Mouse (Mus musculus) forebrain, embryonic 14.5 days (tissue): Measurements from ENCODE around the gene Prune1. TPM values are rescaled to one million over a fixed set of nuclear protein-coding genes. Genes with fewer than 3 reads are reported as not detected.
A peak's percentile ranks its signal among the peaks of the same experiment; 100 is the strongest.

Source experiments
- ATAC-seq: fragments of 200-750 bp; cut with Nextera tagmentation; 2 replicates; pipeline ENCODE4 v1.8.0; 2017; ENCODE audit warnings: mild to moderate bottlenecking, moderate library complexity
- DNase-seq: peaks from one replicate; pipeline ENCODE4 v3.0.0-alpha.2; 2015; ENCODE audit warnings: low spot score
- H3K27ac ChIP-seq: fragments of 300-500 bp; sonication (generic); 2 replicates; pipeline ENCODE4 v1.5.1; 2014; ENCODE audit warnings: low read depth, mild to moderate bottlenecking, control low read depth, low read length, moderate library complexity
- H3K27me3 ChIP-seq: fragments of 300-500 bp; sonication (generic); replicated peaks from 2 replicates; pipeline ENCODE4 v1.6.1; 2014; ENCODE audit warnings: low read length, control low read depth, mixed read lengths; ENCODE audit not compliant: control insufficient read depth, insufficient read depth
- H3K36me3 ChIP-seq: fragments of 300-500 bp; sonication (generic); 2 replicates; pipeline ENCODE4 v1.6.1; 2014; ENCODE audit warnings: low read length, control low read depth; ENCODE audit not compliant: control insufficient read depth, insufficient read depth
- H3K4me1 ChIP-seq: fragments of 300-500 bp; sonication (generic); 2 replicates; pipeline ENCODE4 v1.6.1; 2014; ENCODE audit warnings: antibody characterized with exemption, low read length, control low read depth; ENCODE audit not compliant: control insufficient read depth, insufficient read depth
- H3K4me2 ChIP-seq: fragments of 300-500 bp; sonication (generic); 2 replicates; pipeline ENCODE4 v1.6.1; 2014; ENCODE audit warnings: mild to moderate bottlenecking, control low read depth, low read length
- H3K4me3 ChIP-seq: fragments of 300-500 bp; sonication (generic); 2 replicates; pipeline ENCODE4 v1.5.1; 2014; ENCODE audit warnings: low read depth, low read length, control low read depth
- H3K9ac ChIP-seq: fragments of 300-500 bp; sonication (generic); 2 replicates; pipeline ENCODE4 v1.6.1; 2014; ENCODE audit warnings: mild to moderate bottlenecking, low read length, control low read depth, moderate library complexity
- H3K9me3 ChIP-seq: fragments of 300-500 bp; sonication (generic); replicated peaks from 2 replicates; pipeline ENCODE4 v1.6.1; 2016; ENCODE audit warnings: low read length, control low read depth, mixed read lengths; ENCODE audit not compliant: control insufficient read depth
- WGBS: fragments of 180-500 bp; shearing (Covaris S2); extraction: QIAGEN DNeasy Blood & Tissue Kit; methylation state at CpG from one replicate; pipeline ENCODE4 v1.1.7; 2014; 5-methylcytosine and 5-hydroxymethylcytosine counted together
- polyA plus RNA-seq: library from polyadenylated mRNA; unstranded; fragments of >200 nt; fragmentation: Nextera tagmentation; extraction: Ambion mirVana; gene quantifications from 2 replicates; pipeline ENCODE4 v1.2.1, GENCODE M21; 2014

The Prune1 gene
- 40.7 and 42.7 TPM in 2 replicates for polyA plus RNA-seq

GRCm38 (mm10) chr3:95281216-95282126 is at the start of gene Prune1, which contains the start of gene Mindy1:
TSS of gene Prune1 (minus strand) at chr3:95282076.
TSS of gene Mindy1 (plus strand) at chr3:95281345.
- H3K9ac ChIP-seq, result peak within 1 kb of the TSS; percentile 87
- H3K27me3 ChIP-seq, result no peaks in the 10 kb centered on the region
- WGBS, result under 1% methylated on average over 53 of the region's 53 CpGs
- DNase-seq (peak; percentile 99), ATAC-seq (peak; percentile 94)
- H3K4me2 ChIP-seq, result peak within 1 kb of the TSS; percentile 63
- peak within 1 kb of the TSS; percentile 67 for H3K4me3 ChIP-seq
- H3K27ac ChIP-seq, result peak within 1 kb of the TSS; percentile 95
- H3K36me3 ChIP-seq, result 0 out of 2 replicates have a peak, but pooled peaks cover 3% of the 10 kb centered on the region
- H3K4me1 ChIP-seq, result peaks cover 11% of the 10 kb centered on the region
- no peaks in the 10 kb centered on the region for H3K9me3 ChIP-seq

GRCm38 (mm10) chr3:95331528-95331927 is 49.7 kb upstream of the Prune1 start:
- Histone ChIP-seq H3K9me3 (no peaks in the 10 kb centered on the region), H3K4me1 (no peaks in the 10 kb centered on the region), H3K27ac (no peak overlapping the region), H3K9ac (no peak overlapping the region), H3K36me3 (peaks cover 87% of the 10 kb centered on the region), H3K27me3 (no peaks in the 10 kb centered on the region), H3K4me3 (no peak overlapping the region), H3K4me2 (no peak overlapping the region)
- no peak for ATAC-seq
- 82% methylated on average over 1 of the region's 1 CpGs for WGBS
- no peak for DNase-seq

- DNase-seq (no peak), ATAC-seq (no peak)
- H3K36me3 ChIP-seq, result peaks cover 87% of the 10 kb centered on the region
- no peaks in the 10 kb centered on the region for H3K4me1 ChIP-seq
- H3K27me3 ChIP-seq, result no peaks in the 10 kb centered on the region
- H3K27ac ChIP-seq, result no peak overlapping the region
- 90% methylated on average over 1 of the region's 1 CpGs for WGBS
- H3K4me3 ChIP-seq, result no peak overlapping the region
- H3K4me2 ChIP-seq, result no peak overlapping the region
- no peak overlapping the region for H3K9ac ChIP-seq
- no peaks in the 10 kb centered on the region for H3K9me3 ChIP-seq
These were observed 47.0 kb upstream of the Prune1 start for GRCm38 (mm10) chr3:95328803-95329404.

- Histone ChIP-seq H3K9ac (no peak overlapping the region), H3K9me3 (no peaks in the 10 kb centered on the region), H3K36me3 (peaks cover 96% of the 10 kb centered on the region), H3K27me3 (no peaks in the 10 kb centered on the region), H3K4me3 (no peak overlapping the region), H3K4me1 (no peaks in the 10 kb centered on the region), H3K4me2 (no peak overlapping the region), H3K27ac (no peak overlapping the region)
- WGBS, result 92% methylated on average over 6 of the region's 6 CpGs
- ATAC-seq (no peak), DNase-seq (no peak)
These were observed 42.7 kb upstream of the Prune1 start for GRCm38 (mm10) chr3:95324454-95325144.

GRCm38 (mm10) chr3:95323429-95323828 is 41.6 kb upstream of the Prune1 start:
- Histone ChIP-seq H3K36me3 (peaks cover 86% of the 10 kb centered on the region), H3K9me3 (no peaks in the 10 kb centered on the region), H3K4me1 (no peaks in the 10 kb centered on the region), H3K4me3 (no peak overlapping the region), H3K4me2 (no peak overlapping the region), H3K9ac (no peak overlapping the region), H3K27ac (no peak overlapping the region), H3K27me3 (no peaks in the 10 kb centered on the region)
- no peak for ATAC-seq
- WGBS, result 94% methylated on average over 3 of the region's 3 CpGs
- DNase-seq, result no peak

- H3K36me3 ChIP-seq, result peaks cover 54% of the 10 kb centered on the region
- H3K27me3 ChIP-seq, result no peaks in the 10 kb centered on the region
- no peak overlapping the region for H3K9ac ChIP-seq
- H3K4me1 ChIP-seq, result peaks cover 7% of the 10 kb centered on the region
- no peak overlapping the region for H3K27ac ChIP-seq
- no peak for ATAC-seq
- WGBS, result 71% methylated on average over 12 of the region's 12 CpGs
- H3K4me3 ChIP-seq, result no peak overlapping the region
- H3K4me2 ChIP-seq, result no peak overlapping the region
- H3K9me3 ChIP-seq, result no peaks in the 10 kb centered on the region
- no peak for DNase-seq
These were observed 38.1 kb upstream of the Prune1 start for GRCm38 (mm10) chr3:95319701-95320625.

GRCm38 (mm10) chr3:95319110-95319509 is 37.2 kb upstream of the Prune1 start:
- no peaks in the 10 kb centered on the region for H3K9me3 ChIP-seq
- no peak overlapping the region for H3K4me2 ChIP-seq
- H3K36me3 ChIP-seq, result peaks cover 45% of the 10 kb centered on the region
- ATAC-seq, result no peak
- H3K27ac ChIP-seq, result no peak overlapping the region
- DNase-seq, result no peak
- no peak overlapping the region for H3K9ac ChIP-seq
- 69% methylated on average over 2 of the region's 2 CpGs for WGBS
- no peak overlapping the region for H3K4me3 ChIP-seq
- H3K4me1 ChIP-seq, result peaks cover 7% of the 10 kb centered on the region
- no peaks in the 10 kb centered on the region for H3K27me3 ChIP-seq

GRCm38 (mm10) chr3:95318548-95318947 is 36.7 kb upstream of the Prune1 start:
- Histone ChIP-seq H3K27ac (no peak overlapping the region), H3K36me3 (peaks cover 39% of the 10 kb centered on the region), H3K9me3 (no peaks in the 10 kb centered on the region), H3K4me3 (no peak overlapping the region), H3K4me1 (peaks cover 7% of the 10 kb centered on the region), H3K27me3 (no peaks in the 10 kb centered on the region), H3K9ac (no peak overlapping the region), H3K4me2 (no peak overlapping the region)
- whole genome bisulfite sequencing, result 36% methylated on average over 6 of the region's 6 CpGs
- DNase-seq, result no peak
- no peak for ATAC-seq
